Mouse (Mus musculus) spleen, adult 2 months (tissue): ENCODE measurements around the gene Msantd2.

ENCODE experiments used
- CTCF ChIP-seq: fragments of 200-500 bp; IDR thresholded peaks from 2 replicates; pipeline ENCODE4 v1.5.1; 2011; ENCODE audit warnings: mild to moderate bottlenecking, inconsistent platforms; ENCODE audit not compliant: insufficient read depth, insufficient read length, insufficient replicate concordance; ENCODE audit errors: extremely low read depth
- POLR2A ChIP-seq: fragments of 200-500 bp; IDR thresholded peaks from 2 replicates; pipeline ENCODE4 v1.6.1; 2011; ENCODE audit warnings: low read depth, low read length, inconsistent platforms

DNA sequence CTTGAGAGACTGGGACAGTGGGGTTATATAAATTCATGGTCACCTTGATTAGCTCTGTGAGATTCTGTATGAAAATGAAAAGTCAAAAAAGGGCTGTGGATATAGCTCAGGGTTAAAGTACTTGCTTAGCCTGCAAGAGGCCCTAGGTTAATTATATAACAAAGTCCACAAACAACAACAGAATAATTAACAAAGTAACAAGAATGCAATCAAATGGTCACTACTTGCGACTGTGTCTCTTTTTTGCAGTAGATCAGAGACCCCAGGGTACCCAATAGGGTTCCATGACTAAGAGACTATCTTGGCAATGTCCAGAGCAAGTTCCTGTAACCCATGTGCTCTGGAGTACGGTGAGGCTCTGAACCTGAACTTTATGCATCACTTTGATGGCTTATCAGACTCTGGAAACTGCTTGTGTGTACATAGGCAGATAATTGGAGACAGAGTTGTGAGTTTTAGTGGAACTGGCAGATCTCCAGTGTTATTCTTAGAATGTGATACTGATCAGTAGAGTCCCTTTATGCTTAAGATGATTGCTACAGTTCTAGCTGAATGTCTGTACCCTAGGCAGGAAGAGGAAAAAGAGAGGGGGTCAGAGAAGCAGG lies 80.2 kb downstream of the Msantd2 start:
- no peak for TF ChIP-seq CTCF
- TF ChIP-seq POLR2A: no peak
